Mouse (Mus musculus) adipocyte (in vitro differentiated cells): ENCODE measurements around the gene Igf2r.
A peak's percentile ranks its signal among the peaks of the same experiment; 100 is the strongest.

Experiments
- DNase-seq: peaks from one replicate; pipeline ENCODE4 v3.0.0-alpha.2; 2016; ENCODE audit warnings: low spot score

The Igf2r gene

GRCm38 (mm10) chr17:12749421-12750367, 19.8 kb downstream of the Igf2r start:
- no peak for DNase-seq

GRCm38 (mm10) chr17:12745761-12746160, 23.7 kb downstream of the Igf2r start:
- DNase-seq, result no peak

- peak; percentile 35 for DNase-seq
Measured at GRCm38 (mm10) chr17:12744071-12744470, 25.4 kb downstream of the Igf2r start.

- no peak for DNase-seq
Measured at GRCm38 (mm10) chr17:12742151-12742908, 27.1 kb downstream of the Igf2r start.

- peak; percentile 87 for DNase-seq
Measured at GRCm38 (mm10) chr17:12741218-12741968, 28.1 kb downstream of the Igf2r start.

GRCm38 (mm10) chr17:12740317-12740716, 29.1 kb downstream of the Igf2r start:
- no peak for DNase-seq

GRCm38 (mm10) chr17:12739516-12739915, 29.9 kb downstream of the Igf2r start:
- peak; percentile 43 for DNase-seq

GRCm38 (mm10) chr17:12737934-12738333, 31.5 kb downstream of the Igf2r start:
- peak; percentile 50 for DNase-seq

- DNase-seq, result no peak
Measured at GRCm38 (mm10) chr17:12734205-12734857, 35.1 kb downstream of the Igf2r start.

- no peak for DNase-seq
Measured at GRCm38 (mm10) chr17:12733128-12733527, 36.3 kb downstream of the Igf2r start.

GRCm38 (mm10) chr17:12728536-12728935, 40.9 kb downstream of the Igf2r start:
- DNase-seq, result peak; percentile 76

GRCm38 (mm10) chr17:12727748-12728147, 41.7 kb downstream of the Igf2r start:
- no peak for DNase-seq

GRCm38 (mm10) chr17:12725871-12726270, 43.6 kb downstream of the Igf2r start:
- DNase-seq, result peak; percentile 84

GRCm38 (mm10) chr17:12724767-12725744, 44.4 kb downstream of the Igf2r start:
- DNase-seq, result peak; percentile 89

- DNase-seq, result peak; percentile 94
Measured at GRCm38 (mm10) chr17:12723986-12724766, 45.3 kb downstream of the Igf2r start.

- peak; percentile 58 for DNase-seq
Measured at GRCm38 (mm10) chr17:12722622-12723021, 46.8 kb downstream of the Igf2r start.

GRCm38 (mm10) chr17:12721118-12721886, 48.2 kb downstream of the Igf2r start:
- no peak for DNase-seq

- DNase-seq, result no peak
Measured at GRCm38 (mm10) chr17:12718251-12718650, 51.2 kb downstream of the Igf2r start.

GRCm38 (mm10) chr17:12717445-12717844, 52.0 kb downstream of the Igf2r start:
- no peak for DNase-seq
